Mouse (Mus musculus): ENCODE measurements around the gene Hist1h2bp.
"Not testable (repeated sequence)": the region's sequence is repeated elsewhere in the genome, so short reads cannot be mapped to it uniquely, and the experiment has no call there.

The Hist1h2bp gene

DNA sequence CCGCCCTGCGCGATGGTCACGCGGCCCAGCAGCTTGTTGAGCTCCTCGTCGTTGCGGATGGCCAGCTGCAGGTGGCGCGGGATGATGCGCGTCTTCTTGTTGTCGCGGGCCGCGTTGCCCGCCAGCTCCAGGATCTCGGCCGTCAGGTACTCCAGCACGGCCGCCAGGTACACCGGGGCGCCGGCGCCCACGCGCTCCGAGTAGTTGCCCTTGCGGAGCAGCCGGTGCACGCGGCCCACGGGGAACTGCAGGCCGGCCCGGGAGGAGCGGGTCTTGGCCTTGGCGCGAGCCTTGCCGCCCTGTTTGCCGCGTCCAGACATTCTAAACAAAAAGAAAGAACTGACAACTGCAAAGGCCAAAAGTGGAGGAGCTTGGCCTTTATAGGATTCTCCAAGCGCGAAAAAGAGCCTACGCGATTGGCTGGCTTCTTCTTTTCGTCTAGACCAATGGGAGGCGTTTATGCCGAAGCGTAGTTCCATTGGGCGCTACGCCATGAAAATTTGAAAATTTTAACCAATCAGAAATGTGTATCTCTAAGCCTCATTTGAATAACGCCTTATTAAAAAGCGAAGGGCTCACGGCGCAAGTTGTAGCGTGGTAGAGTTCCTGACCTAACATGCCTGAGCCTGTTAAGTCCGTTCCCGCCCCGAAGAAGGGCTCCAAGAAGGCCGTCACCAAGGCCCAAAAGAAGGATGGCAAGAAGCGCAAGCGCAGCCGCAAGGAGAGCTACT, at the start of gene Hist1h2bp, which contains the start of gene Hist1h2an:
Gene Hist1h2bp (plus strand): TSS at position 563 of the 731 bp plus-strand sequence.
Gene Hist1h2an (minus strand): TSS at position 320 of the 731 bp plus-strand sequence.
- peak; percentile 95 for DNase-seq

GRCm38 (mm10) chr13:21745006-21745405, 42.3 kb upstream of the Hist1h2bp start:
- no peak for DNase-seq

DNA sequence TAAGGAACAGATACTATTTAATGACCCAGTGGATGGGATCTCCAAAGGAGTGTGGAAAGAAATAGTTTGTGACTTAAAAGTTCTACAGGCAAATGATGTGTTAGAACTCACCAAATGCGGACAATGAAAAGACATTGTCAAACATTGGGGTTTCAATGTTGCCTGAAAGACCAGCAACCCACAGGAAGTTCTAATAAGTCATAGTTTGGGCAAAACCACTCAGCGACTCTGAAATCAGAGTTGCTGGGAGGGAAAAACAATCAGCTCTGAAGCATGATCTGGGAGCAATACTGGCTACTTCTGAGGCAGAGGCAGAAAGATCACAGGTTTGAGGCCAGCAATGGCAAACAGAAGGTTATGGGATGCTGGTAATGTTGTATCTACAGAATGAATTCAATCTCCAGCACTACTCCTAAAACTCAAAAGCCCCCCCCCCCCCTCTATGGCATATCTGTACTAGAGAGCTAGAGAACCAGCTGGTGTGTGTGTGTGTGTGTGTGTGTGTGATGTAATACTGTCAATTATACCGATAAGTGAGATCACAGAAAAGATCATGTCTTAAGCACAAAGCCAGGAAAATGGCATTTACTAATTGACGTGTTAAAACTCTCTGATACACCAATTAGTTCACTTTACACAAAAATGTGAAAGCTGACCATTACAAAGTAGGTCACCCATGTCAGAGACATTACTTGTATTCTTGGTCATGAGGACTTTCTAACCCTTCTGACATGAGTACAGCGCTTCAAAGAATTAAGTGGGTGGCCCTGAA, 37.7 kb upstream of the Hist1h2bp start:
- no peak for DNase-seq

- DNase-seq, result peak; percentile 89
Measured at GRCm38 (mm10) chr13:21750159-21751017, 36.9 kb upstream of the Hist1h2bp start, which contains the start of gene Hist1h4k. Hist1h4k (minus strand) TSS chr13:21750505.

- no peak for DNase-seq
Measured at GRCm38 (mm10) chr13:21751417-21751816, 35.8 kb upstream of the Hist1h2bp start.

DNA sequence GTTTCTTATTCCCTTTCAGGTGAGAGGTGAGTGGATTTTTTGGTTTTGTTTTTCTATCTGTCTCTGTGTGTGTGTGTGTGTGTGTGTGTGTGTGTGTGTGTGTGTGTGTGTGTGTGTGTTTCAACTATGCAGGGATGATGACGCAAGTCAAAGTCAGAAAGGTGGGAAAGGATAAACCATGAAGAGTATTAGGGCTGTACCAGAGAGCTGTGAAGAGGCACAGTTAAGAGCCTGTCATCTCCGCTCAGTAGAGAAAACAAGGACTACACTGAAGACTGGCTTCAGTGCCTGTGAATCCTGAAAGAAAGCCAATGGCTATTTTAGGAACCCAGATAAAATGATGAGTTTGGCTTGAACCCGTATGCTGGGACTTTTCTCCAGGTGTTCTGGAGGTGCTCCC, 35.4 kb upstream of the Hist1h2bp start:
- DNase-seq, result no peak

DNA sequence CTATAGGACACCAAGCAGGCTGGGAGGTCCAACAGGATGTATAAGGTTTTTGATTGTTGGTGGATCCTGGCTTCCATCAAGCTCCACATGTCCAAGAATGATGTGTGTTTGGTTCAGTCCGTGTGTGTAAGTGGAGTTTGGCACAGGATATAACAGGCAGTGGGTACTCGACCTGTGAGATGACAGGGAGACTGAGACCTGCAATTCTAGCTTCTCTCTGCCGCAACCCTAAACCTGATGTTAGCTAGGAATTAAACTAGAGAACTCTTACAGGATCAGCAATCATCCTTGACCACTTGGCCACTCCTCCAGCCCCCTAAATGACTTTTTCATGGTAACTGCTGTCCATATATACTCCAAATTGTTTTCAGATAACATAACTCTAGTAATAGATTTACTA, 34.9 kb upstream of the Hist1h2bp start:
- DNase-seq, result no peak

DNA sequence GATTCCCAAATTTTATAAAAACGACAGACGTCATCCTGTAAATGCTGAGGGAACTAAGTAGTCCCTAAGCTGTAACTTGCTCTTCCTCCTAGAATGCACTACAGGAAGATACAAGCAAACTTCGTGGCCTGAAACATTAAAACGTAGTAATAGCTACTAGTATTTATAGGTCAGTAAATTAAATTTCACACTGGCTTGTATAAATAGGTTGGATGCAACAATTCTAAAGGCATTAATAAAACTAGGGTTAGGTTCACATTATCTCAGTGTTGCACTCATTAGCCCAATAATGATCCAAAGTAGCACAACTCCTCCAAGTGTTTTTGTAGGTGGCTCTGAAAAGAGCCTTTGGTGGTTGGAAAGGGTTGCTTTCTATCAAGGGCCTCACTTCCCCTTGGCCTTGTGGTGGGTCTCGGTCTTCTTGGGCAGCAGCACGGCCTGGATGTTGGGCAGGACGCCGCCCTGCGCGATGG, 34.2 kb upstream of the Hist1h2bp start:
- DNase-seq, result no peak

DNA sequence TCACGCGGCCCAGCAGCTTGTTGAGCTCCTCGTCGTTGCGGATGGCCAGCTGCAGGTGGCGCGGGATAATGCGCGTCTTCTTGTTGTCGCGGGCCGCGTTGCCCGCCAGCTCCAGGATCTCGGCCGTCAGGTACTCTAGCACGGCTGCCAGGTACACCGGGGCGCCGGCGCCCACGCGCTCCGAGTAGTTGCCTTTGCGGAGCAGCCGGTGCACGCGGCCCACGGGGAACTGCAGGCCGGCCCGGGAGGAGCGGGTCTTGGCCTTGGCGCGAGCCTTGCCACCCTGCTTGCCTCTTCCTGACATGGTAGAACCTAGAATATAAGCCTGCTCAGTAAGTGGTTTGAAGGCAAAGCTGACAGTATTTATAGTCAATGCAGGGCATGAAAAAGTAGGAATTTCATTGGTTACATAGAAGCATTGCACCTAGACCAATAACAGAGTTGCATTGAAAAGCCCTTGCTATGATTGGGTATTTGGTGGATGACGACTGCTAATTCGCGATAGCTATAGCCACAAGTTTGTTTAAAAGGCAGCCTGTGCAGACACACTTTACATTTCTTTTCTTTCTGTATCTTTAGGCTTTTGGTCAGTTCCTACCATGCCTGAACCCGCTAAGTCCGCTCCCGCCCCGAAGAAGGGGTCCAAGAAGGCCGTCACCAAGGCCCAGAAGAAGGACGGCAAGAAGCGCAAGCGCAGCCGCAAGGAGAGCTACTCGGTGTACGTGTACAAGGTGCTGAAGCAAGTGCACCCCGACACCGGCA, 33.6 kb upstream of the Hist1h2bp start, which contains the start of the genes Hist1h2ak and Hist1h2bn:
Gene Hist1h2ak (minus strand): TSS at position 304 of the 762 bp plus-strand sequence.
Gene Hist1h2bn (plus strand): TSS at position 600 of the 762 bp plus-strand sequence.
- DNase-seq, result peak; percentile 84

GRCm38 (mm10) chr13:21754294-21755001, 32.8 kb upstream of the Hist1h2bp start:
- DNase-seq, result peak; percentile 21

- no peak for DNase-seq
Measured at GRCm38 (mm10) chr13:21755707-21756106, 31.6 kb upstream of the Hist1h2bp start.

- peak; percentile 77 for DNase-seq
Measured at GRCm38 (mm10) chr13:21778814-21779766, 8.2 kb upstream of the Hist1h2bp start.

- peak; percentile 61 for DNase-seq
Measured at GRCm38 (mm10) chr13:21779767-21780731, 7.2 kb upstream of the Hist1h2bp start, which contains the start of gene Hist1h1b. Hist1h1b (minus strand) TSS chr13:21780625.

GRCm38 (mm10) chr13:21781021-21781555, 6.2 kb upstream of the Hist1h2bp start:
- no peak for DNase-seq

- DNase-seq, result no peak
Measured at GRCm38 (mm10) chr13:21781639-21782038, 5.6 kb upstream of the Hist1h2bp start.

DNA sequence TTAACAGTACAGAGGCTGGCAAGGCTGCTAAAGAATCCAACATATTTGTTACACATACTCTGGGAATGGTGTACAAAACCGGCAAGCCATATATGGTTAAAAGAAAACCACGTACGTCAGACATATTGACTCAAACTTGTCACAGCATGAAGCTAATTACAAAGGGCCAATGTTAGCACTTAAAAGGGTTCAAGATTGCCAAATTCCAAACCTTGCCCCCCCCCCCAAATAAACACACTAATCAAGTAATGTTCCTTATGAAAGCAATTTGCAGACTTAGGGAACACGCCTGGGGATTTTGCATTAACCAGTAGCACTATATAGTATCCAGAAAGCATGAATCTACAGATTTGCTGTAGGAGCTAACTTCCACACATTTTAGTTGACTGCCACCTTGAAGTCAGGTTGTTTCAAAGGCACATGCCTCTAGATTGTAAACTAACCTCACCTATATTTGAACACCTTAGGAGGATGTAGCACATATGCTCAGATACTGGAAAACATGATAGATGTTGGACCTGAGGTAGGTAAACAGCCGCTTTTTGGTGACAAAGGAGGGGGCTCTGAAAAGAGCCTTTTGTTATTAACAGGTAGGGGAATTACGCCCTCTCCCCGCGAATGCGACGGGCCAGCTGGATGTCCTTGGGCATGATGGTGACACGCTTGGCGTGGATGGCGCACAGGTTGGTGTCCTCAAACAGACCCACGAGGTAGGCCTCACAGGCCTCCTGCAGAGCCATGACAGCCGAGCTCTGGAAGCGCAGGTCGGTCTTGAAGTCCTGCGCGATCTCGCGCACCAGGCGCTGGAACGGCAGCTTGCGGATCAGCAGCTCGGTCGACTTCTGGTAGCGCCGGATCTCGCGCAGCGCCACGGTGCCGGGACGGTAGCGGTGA, 4.7 kb upstream of the Hist1h2bp start:
- DNase-seq, result not testable (repeated sequence)

DNA sequence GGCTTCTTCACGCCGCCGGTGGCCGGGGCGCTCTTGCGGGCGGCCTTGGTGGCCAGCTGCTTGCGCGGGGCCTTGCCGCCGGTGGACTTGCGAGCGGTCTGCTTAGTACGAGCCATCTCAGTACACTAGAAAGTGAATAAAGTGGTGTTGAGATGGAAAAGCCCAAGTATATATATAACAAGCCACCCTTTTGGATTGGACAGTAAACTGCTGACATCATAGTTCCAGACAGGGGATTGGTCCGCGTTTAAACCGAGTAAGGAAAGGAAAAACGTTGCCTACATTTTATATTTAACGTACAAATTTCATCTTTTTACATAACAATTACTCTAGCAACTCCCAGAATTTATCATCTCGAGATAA, 4.0 kb upstream of the Hist1h2bp start, which contains the start of gene Hist1h3i:
Gene Hist1h3i (minus strand): TSS at position 116 of the 363 bp plus-strand sequence.
- DNase-seq, result peak; percentile 78

Measured in kidney, postnatal 14 days (tissue).